Mouse (Mus musculus) lung, adult 2 months (tissue): ENCODE results near the gene Macrod2. TPM values are rescaled to one million over a fixed set of nuclear protein-coding genes. Genes with fewer than 3 reads are reported as not detected.
A peak's percentile ranks its signal among the peaks of the same experiment; 100 is the strongest.

Source experiments
- DNase-seq: peaks from one replicate; pipeline ENCODE4 v3.0.0; 2022
- H3K4me1 ChIP-seq: fragments of 200-500 bp; 2 replicates; pipeline ENCODE4 v1.6.1; 2011; ENCODE audit warnings: low read length; ENCODE audit not compliant: control insufficient read depth, insufficient read depth
- H3K4me3 ChIP-seq: fragments of 200-500 bp; replicated peaks from 2 replicates; pipeline ENCODE3; 2011; ENCODE audit warnings: low read depth, mild to moderate bottlenecking, control low read depth, low read length; ENCODE audit errors: extremely low read depth
- CTCF ChIP-seq: fragments of 200-500 bp; IDR thresholded peaks from 2 replicates; pipeline ENCODE4 v1.5.1; 2011; ENCODE audit warnings: mild to moderate bottlenecking, low read length, control low read depth; ENCODE audit not compliant: insufficient read depth
- POLR2A ChIP-seq: fragments of 200-500 bp; IDR thresholded peaks from 2 replicates; pipeline ENCODE4 v1.6.1; 2011; ENCODE audit warnings: low read depth, mild to moderate bottlenecking, control low read depth, low read length, borderline replicate concordance; ENCODE audit errors: extremely low read depth
- WGBS: fragments of 180-500 bp; shearing (Covaris S2); methylation state at CpG from one replicate; pipeline ENCODE4 v1.1.7; 2018; 5-methylcytosine and 5-hydroxymethylcytosine counted together
- polyA plus RNA-seq: library from polyadenylated mRNA; depleted of rRNA; stranded (reverse); fragments of >200 nt; gene quantifications from 2 replicates; pipeline ENCODE4 v1.2.3, GENCODE M21; 2012

Gene Macrod2
- polyA plus RNA-seq, 1 experiment, result 2.6 TPM

- Histone ChIP-seq H3K4me3 (no peak overlapping the region), H3K4me1 (no peaks in the 10 kb centered on the region)
- no peak for DNase-seq
- 64% methylated on average over 4 of the region's 4 CpGs for WGBS
- TF ChIP-seq POLR2A (no peak), CTCF (no peak)
Measured at GRCm38 (mm10) chr2:142230985-142231549, 1836.0 kb downstream of the Macrod2 start.

GRCm38 (mm10) chr2:142232828-142233227, 1837.7 kb downstream of the Macrod2 start:
- TF ChIP-seq CTCF, result no peak
- TF ChIP-seq POLR2A, result no peak
- Histone ChIP-seq H3K4me3 (no peak overlapping the region), H3K4me1 (no peaks in the 10 kb centered on the region)
- WGBS, result 59% methylated on average over 9 of the region's 9 CpGs
- DNase-seq, result no peak

GRCm38 (mm10) chr2:142243483-142243882, 1848.4 kb downstream of the Macrod2 start:
- DNase-seq, result no peak
- Histone ChIP-seq H3K4me3 (no peak overlapping the region), H3K4me1 (no peaks in the 10 kb centered on the region)
- TF ChIP-seq POLR2A (no peak), CTCF (no peak)
- 81% methylated on average over 4 of the region's 4 CpGs for WGBS

- no peak for DNase-seq
- Histone ChIP-seq H3K4me1 (no peaks in the 10 kb centered on the region), H3K4me3 (no peak overlapping the region)
- no peak for TF ChIP-seq POLR2A
- TF ChIP-seq CTCF, result no peak
- 27% methylated on average over 4 of the region's 4 CpGs for WGBS
Measured at GRCm38 (mm10) chr2:142250383-142250782, 1855.3 kb downstream of the Macrod2 start.

GRCm38 (mm10) chr2:142251518-142251917, 1856.4 kb downstream of the Macrod2 start:
- TF ChIP-seq CTCF, result no peak
- TF ChIP-seq POLR2A, result no peak
- WGBS, result 67% methylated on average over 2 of the region's 2 CpGs
- H3K4me3 ChIP-seq, result no peak overlapping the region

GRCm38 (mm10) chr2:142253913-142254312, 1858.8 kb downstream of the Macrod2 start:
- H3K4me3 ChIP-seq, result no peak overlapping the region
- DNase-seq, result peak; percentile 65
- 16% methylated on average over 11 of the region's 11 CpGs for WGBS
- TF ChIP-seq POLR2A, result no peak
- TF ChIP-seq CTCF, result peak; percentile 67
- no peaks in the 10 kb centered on the region for H3K4me1 ChIP-seq

More at GRCm38 (mm10) chr2:142251518-142251917, 1856.4 kb downstream of the Macrod2 start:
- no peaks in the 10 kb centered on the region for H3K4me1 ChIP-seq
- no peak for DNase-seq

- H3K4me3 ChIP-seq, result no peak overlapping the region
- DNase-seq, result no peak
- 66% methylated on average over 6 of the region's 6 CpGs for whole genome bisulfite sequencing
- TF ChIP-seq CTCF (no peak), POLR2A (no peak)
- no peaks in the 10 kb centered on the region for H3K4me1 ChIP-seq
Measured at GRCm38 (mm10) chr2:142254566-142254965, 1859.5 kb downstream of the Macrod2 start.

DNA sequence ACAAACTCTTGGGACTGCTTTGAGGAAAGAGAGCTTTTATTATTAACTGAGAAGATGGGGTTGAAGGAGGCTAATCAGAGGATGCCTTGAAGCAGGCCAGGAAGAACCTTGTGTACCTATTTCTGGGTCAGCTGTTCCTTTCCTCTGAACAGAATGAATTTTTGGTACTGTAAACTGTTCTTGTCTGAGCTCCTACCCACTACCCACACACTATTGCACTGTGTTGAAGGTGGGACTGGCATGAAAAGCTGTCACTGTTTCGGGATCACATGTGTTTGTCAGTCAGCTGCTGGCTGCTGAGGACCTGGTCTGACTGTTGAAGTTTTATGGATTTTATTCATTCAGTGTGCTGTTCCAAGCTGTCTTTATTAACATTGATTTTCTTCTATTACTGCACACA, 1862.4 kb downstream of the Macrod2 start:
- 94% methylated on average over 1 of the region's 1 CpGs for WGBS
- Histone ChIP-seq H3K4me1 (no peaks in the 10 kb centered on the region), H3K4me3 (no peak overlapping the region)
- no peak for DNase-seq
- TF ChIP-seq CTCF (no peak), POLR2A (no peak)

DNA sequence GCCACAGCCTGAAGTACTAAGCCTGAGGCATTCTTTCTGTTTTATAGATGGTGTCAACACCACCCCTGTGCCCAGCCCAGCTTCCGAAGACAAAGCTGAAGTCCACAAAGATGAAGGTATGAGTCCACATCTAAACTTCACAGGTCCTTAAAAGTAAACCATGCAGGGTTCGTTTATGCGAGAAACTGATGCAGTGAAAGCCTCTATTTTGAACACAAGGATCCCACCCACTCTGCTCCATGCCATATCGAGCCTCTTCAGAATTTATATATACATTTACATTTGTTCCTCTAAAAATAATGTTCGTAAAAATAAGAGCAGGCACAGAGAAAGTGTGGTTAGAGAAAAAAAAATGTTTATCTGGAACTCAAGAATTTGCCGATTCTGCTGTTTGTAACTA, 1865.9 kb downstream of the Macrod2 start:
- 76% methylated on average over 6 of the region's 6 CpGs for WGBS
- no peak for DNase-seq
- Histone ChIP-seq H3K4me1 (no peaks in the 10 kb centered on the region), H3K4me3 (no peak overlapping the region)
- TF ChIP-seq POLR2A (no peak), CTCF (no peak)

DNA sequence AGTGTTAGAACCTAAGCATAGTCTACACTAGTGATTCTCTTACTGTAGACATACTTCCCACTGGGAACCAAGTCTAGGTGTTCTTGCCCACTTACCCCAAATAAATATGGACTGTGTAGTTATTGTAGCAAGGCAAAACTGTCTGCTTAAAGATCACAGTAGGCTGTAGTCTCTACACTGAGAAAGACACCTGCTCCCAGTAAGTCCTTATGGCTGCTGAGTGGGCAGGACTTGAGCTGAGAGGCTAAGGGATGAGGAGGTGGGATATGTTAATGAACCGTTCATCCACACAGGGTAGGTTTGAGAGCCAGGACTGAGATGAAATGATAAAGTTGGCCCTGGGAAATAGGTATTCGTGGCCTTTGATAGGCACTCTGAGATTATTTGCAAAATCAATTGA, 1869.6 kb downstream of the Macrod2 start:
- Histone ChIP-seq H3K4me3 (no peak overlapping the region), H3K4me1 (no peaks in the 10 kb centered on the region)
- no peak for TF ChIP-seq POLR2A
- TF ChIP-seq CTCF, result no peak
- 73% methylated on average over 2 of the region's 2 CpGs for WGBS
- DNase-seq, result no peak

DNA sequence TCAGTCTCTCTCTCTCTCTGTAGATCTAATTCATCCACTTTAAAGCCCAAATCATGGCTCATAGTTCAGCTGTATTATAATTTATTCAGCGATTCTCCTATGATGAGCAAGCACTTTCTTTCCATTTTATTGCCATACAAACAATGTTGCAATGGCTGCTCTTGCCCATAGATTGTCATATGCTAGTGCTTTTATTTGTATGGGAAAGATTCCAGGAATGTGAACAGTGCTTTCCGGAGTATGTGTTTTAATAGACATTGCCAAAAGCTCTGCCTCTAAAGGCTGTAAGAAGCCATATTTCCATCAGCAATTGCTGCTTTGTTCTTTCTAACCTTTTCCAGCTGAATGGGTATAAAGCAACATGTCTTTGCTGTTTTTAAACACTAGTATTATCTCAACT, 1872.7 kb downstream of the Macrod2 start:
- no peak overlapping the region for H3K4me3 ChIP-seq
- TF ChIP-seq POLR2A, result no peak
- TF ChIP-seq CTCF, result no peak
- H3K4me1 ChIP-seq, result no peaks in the 10 kb centered on the region
- DNase-seq, result no peak
- WGBS, result 51% methylated on average over 2 of the region's 2 CpGs
